Mouse (Mus musculus) MEL (cell line): ENCODE data around the gene Evpl. TPM values are rescaled to one million over a fixed set of nuclear protein-coding genes. Genes with fewer than 3 reads are reported as not detected.

Experiments
- DNase-seq: peaks from one replicate; pipeline ENCODE4 v3.0.0; 2011; ENCODE audit warnings: low read depth, low spot score
- H3K27ac ChIP-seq: 2 replicates; pipeline ENCODE4 v1.5.1; 2012; ENCODE audit warnings: low read depth, mild to moderate bottlenecking, control low read depth, low read length, moderate library complexity; ENCODE audit not compliant: control insufficient read depth
- H3K27me3 ChIP-seq, 2 experiments: fragments of 150-350 bp in 1 of 2; sonication (generic) in 1 of 2; 2 replicates each; pipeline ENCODE4 v1.6.1; 2012; ENCODE audit warnings: low read length in 2 of 2, mild to moderate bottlenecking in 2 of 2, improper control_type of control experiment in 1 of 2, moderate library complexity in 1 of 2; ENCODE audit not compliant: insufficient read depth in 2 of 2, control insufficient read depth in 1 of 2
- H3K36me3 ChIP-seq, 2 experiments: 2 replicates each; pipeline ENCODE4 v1.6.1; 2012 to 2014; ENCODE audit warnings: low read length in 2 of 2, improper control_type of control experiment in 1 of 2, inconsistent platforms in 1 of 2, mild to moderate bottlenecking in 1 of 2; ENCODE audit not compliant: insufficient read depth in 2 of 2, control insufficient read depth in 1 of 2
- H3K4me1 ChIP-seq, 2 experiments: fragments of 150-350 bp in 1 of 2; sonication (generic) in 1 of 2; 2 replicates each; pipeline ENCODE4 v1.6.1; 2012; ENCODE audit warnings: low read length in 2 of 2, improper control_type of control experiment in 1 of 2, mild to moderate bottlenecking in 1 of 2; ENCODE audit not compliant: insufficient read depth in 2 of 2, control insufficient read depth in 1 of 2
- H3K4me3 ChIP-seq, 2 experiments: fragments of 150-350 bp in 1 of 2; sonication (generic) in 1 of 2; 2 replicates each; pipeline ENCODE4 v1.5.1; 2012; ENCODE audit warnings: low read depth in 2 of 2, low read length in 2 of 2, mild to moderate bottlenecking in 2 of 2, moderate library complexity in 2 of 2, control low read depth in 1 of 2, improper control_type of control experiment in 1 of 2; ENCODE audit not compliant: control insufficient read depth in 1 of 2, insufficient read depth in 1 of 2
- H3K79me2 ChIP-seq: 2 replicates; pipeline ENCODE4 v1.6.1; 2012; ENCODE audit warnings: mild to moderate bottlenecking, low read length, moderate library complexity; ENCODE audit not compliant: control insufficient read depth, poor library complexity, insufficient read depth
- H3K9ac ChIP-seq: 2 replicates; pipeline ENCODE4 v1.6.1; 2012; ENCODE audit warnings: low read depth, mild to moderate bottlenecking, control low read depth, low read length, moderate library complexity; ENCODE audit not compliant: control insufficient read depth, poor library complexity, severe bottlenecking
- H3K9me3 ChIP-seq: fragments of 150-350 bp; sonication (generic); replicated peaks from 2 replicates; pipeline ENCODE4 v1.6.1; 2012; ENCODE audit warnings: mild to moderate bottlenecking, low read length, improper control_type of control experiment, moderate library complexity; ENCODE audit not compliant: insufficient read depth
- E2F4 ChIP-seq: IDR thresholded peaks from 2 replicates; pipeline ENCODE4 v1.6.1; 2011; ENCODE audit warnings: low read depth, low read length, improper control_type of control experiment, borderline replicate concordance
- GATA1 ChIP-seq: IDR thresholded peaks from 2 replicates; pipeline ENCODE4 v1.6.1; 2011; ENCODE audit warnings: low read depth, low read length, improper control_type of control experiment
- HCFC1 ChIP-seq: IDR thresholded peaks from 2 replicates; pipeline ENCODE4 v1.6.1; 2012; ENCODE audit warnings: low read depth, mild to moderate bottlenecking, inconsistent platforms, low read length, improper control_type of control experiment, moderate library complexity
- JUND ChIP-seq: IDR thresholded peaks from 2 replicates; pipeline ENCODE4 v1.6.1; 2011; ENCODE audit warnings: low read depth, mild to moderate bottlenecking, improper control_type of control experiment, low read length
- MXI1 ChIP-seq: IDR thresholded peaks from 2 replicates; pipeline ENCODE4 v1.6.1; 2011; ENCODE audit warnings: mild to moderate bottlenecking, low read depth, low read length, improper control_type of control experiment
- MYB ChIP-seq: IDR thresholded peaks from 2 replicates; pipeline ENCODE4 v1.6.1; 2011; ENCODE audit warnings: mild to moderate bottlenecking, low read depth, low read length, improper control_type of control experiment
- MYC ChIP-seq: IDR thresholded peaks from 2 replicates; pipeline ENCODE4 v1.6.1; 2011; ENCODE audit warnings: low read depth, mild to moderate bottlenecking, low read length, improper control_type of control experiment, moderate library complexity
- NELFE ChIP-seq: IDR thresholded peaks from 2 replicates; pipeline ENCODE4 v1.6.1; 2011; ENCODE audit warnings: low read depth, low read length, improper control_type of control experiment
- NRF1 ChIP-seq: IDR thresholded peaks from 2 replicates; pipeline ENCODE4 v1.6.1; 2014; ENCODE audit warnings: low read depth, mild to moderate bottlenecking, inconsistent platforms, low read length, improper control_type of control experiment, moderate library complexity; ENCODE audit not compliant: poor library complexity, insufficient read depth, severe bottlenecking
- POLR2A ChIP-seq, 2 experiments: IDR thresholded peaks; 2 replicates each; pipeline ENCODE4 v1.6.1; 2011 to 2012; ENCODE audit warnings: low read length in 2 of 2, mild to moderate bottlenecking in 2 of 2, control low read depth in 1 of 2, improper control_type of control experiment in 1 of 2, low read depth in 1 of 2, moderate library complexity in 1 of 2; ENCODE audit not compliant: control insufficient read depth in 1 of 2, insufficient read depth in 1 of 2, poor library complexity in 1 of 2
- POLR2AphosphoS2 ChIP-seq: IDR thresholded peaks from 2 replicates; pipeline ENCODE4 v1.6.1; 2011; ENCODE audit warnings: low read length, improper control_type of control experiment
- RAD21 ChIP-seq: IDR thresholded peaks from 2 replicates; pipeline ENCODE4 v1.6.1; 2011; ENCODE audit warnings: mild to moderate bottlenecking, low read depth, low read length, improper control_type of control experiment
- SIN3A ChIP-seq: IDR thresholded peaks from 2 replicates; pipeline ENCODE4 v1.6.1; 2012; ENCODE audit warnings: low read length, improper control_type of control experiment, inconsistent platforms
- TCF12 ChIP-seq: IDR thresholded peaks from 2 replicates; pipeline ENCODE4 v1.6.1; 2014; ENCODE audit warnings: low read depth, mild to moderate bottlenecking, inconsistent platforms, low read length, improper control_type of control experiment, moderate library complexity
- UBTF ChIP-seq: IDR thresholded peaks from 2 replicates; pipeline ENCODE4 v1.6.1; 2012; ENCODE audit warnings: low read depth, mild to moderate bottlenecking, inconsistent platforms, low read length, improper control_type of control experiment, moderate library complexity, borderline replicate concordance; ENCODE audit not compliant: insufficient read depth
- USF2 ChIP-seq, 2 experiments: IDR thresholded peaks; 2 replicates each; pipeline ENCODE4 v1.6.1; 2011 to 2012; ENCODE audit warnings: improper control_type of control experiment in 2 of 2, low read length in 2 of 2, borderline replicate concordance in 1 of 2, inconsistent platforms in 1 of 2, low read depth in 1 of 2, mild to moderate bottlenecking in 1 of 2; ENCODE audit not compliant: insufficient read depth in 1 of 2
- ZC3H11A ChIP-seq: IDR thresholded peaks from 2 replicates; pipeline ENCODE4 v1.6.1; 2012; ENCODE audit warnings: low read depth, mild to moderate bottlenecking, inconsistent platforms, low read length, improper control_type of control experiment
- ZMIZ1 ChIP-seq: IDR thresholded peaks from 2 replicates; pipeline ENCODE4 v1.6.1; 2012; ENCODE audit warnings: low read depth, mild to moderate bottlenecking, inconsistent platforms, low read length, improper control_type of control experiment, moderate library complexity
- ZNF384 ChIP-seq: IDR thresholded peaks from 2 replicates; pipeline ENCODE4 v1.6.1; 2012; ENCODE audit warnings: low read depth, mild to moderate bottlenecking, inconsistent platforms, low read length, improper control_type of control experiment
- polyA plus RNA-seq, 2 experiments: library from polyadenylated mRNA; stranded (reverse) in 1 of 2; unstranded in 1 of 2; fragments of >175 nt in 1 of 2; fragments of >200 nt in 1 of 2; gene quantifications; 2 replicates each; pipeline versions ENCODE4 v1.2.1 to v1.2.4; 2012; ENCODE audit warnings: low replicate concordance in 2 of 2, low read depth in 1 of 2; ENCODE audit not compliant: insufficient read length in 2 of 2, insufficient read depth in 1 of 2, missing spikeins in 1 of 2
- total RNA-seq: library from RNA; depleted of rRNA; stranded (reverse); fragments of 300-350 nt; gene quantifications from 2 replicates; pipeline ENCODE4 v1.2.3, GENCODE M21; 2012

The Evpl gene
- total and polyA plus RNA-seq, 3 experiments, result 0.39 to 0.78 TPM; not detected in 1

DNA sequence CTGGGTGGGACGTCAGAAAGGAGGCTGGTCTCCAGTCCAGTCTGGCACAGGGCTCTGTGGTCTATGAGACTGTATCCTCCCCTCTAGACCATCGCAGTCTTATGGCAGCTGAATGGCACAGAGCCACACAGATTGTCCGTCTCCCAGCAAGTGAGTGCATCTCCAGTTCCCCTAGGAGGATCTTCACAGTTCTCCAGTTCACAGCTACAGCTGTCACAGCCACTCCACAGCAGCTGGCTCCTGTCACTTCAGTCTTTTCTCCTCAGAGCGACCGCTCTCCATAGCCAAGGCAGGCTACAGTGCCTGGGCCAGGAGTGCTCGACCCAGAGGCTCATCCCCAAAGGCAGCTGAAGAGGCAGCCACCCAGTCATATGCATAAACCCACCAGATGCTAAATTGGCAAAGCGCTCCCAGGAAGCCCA is 47.9 kb upstream of the Evpl start:
- no peaks in the 10 kb centered on the region for H3K36me3 ChIP-seq
- no peaks in the 10 kb centered on the region for H3K79me2 ChIP-seq
- DNase-seq, result no peak
- no peak overlapping the region for H3K27ac ChIP-seq
- H3K9me3 ChIP-seq, result no peaks in the 10 kb centered on the region
- H3K4me3 ChIP-seq, result no peak overlapping the region
- TF ChIP-seq POLR2AphosphoS2 (0 out of 2 replicates have a peak, but pooled peaks have one; percentile 5), USF2 (IDR thresholded peaks at IDR 0.05; ENCODE audit: borderline replicate concordance in 1 of 2, insufficient read depth in 1 of 2, low read depth in 1 of 2, low read length in 2 of 2) (no peak)
- H3K27me3 ChIP-seq, result no peaks in the 10 kb centered on the region
- H3K4me1 ChIP-seq, result no peaks in the 10 kb centered on the region
- H3K9ac ChIP-seq, result no peak overlapping the region

DNA sequence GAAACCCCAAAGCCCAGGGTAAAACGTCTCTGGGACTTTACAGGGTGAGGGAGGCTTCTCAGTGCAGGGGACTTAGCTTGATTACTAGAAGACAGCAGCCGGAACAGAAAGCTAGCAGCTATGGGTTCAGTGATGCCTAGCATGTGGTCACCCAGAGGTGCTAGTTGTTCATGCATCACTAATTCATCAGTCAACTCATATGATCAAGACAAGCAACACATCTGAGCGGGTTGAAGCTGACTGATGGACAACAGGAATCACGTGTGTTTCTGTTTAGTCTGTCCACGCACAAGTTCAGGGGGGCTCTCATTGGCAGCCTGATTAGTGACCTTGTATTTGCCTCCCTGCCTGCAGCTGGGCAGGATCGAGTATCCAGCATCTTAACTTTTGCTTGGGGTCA is 46.1 kb upstream of the Evpl start:
- Histone ChIP-seq H3K4me3 (no peak overlapping the region), H3K9ac (no peak overlapping the region), H3K27me3 (no peaks in the 10 kb centered on the region), H3K79me2 (no peaks in the 10 kb centered on the region), H3K4me1 (no peaks in the 10 kb centered on the region), H3K9me3 (no peaks in the 10 kb centered on the region), H3K36me3 (no peaks in the 10 kb centered on the region), H3K27ac (no peak overlapping the region)
- no peak for TF ChIP-seq MYC
- 0 out of 2 replicates have a peak, but pooled peaks have one; percentile 19 for TF ChIP-seq POLR2AphosphoS2
- TF ChIP-seq ZC3H11A, result no peak
- no peak for DNase-seq

DNA sequence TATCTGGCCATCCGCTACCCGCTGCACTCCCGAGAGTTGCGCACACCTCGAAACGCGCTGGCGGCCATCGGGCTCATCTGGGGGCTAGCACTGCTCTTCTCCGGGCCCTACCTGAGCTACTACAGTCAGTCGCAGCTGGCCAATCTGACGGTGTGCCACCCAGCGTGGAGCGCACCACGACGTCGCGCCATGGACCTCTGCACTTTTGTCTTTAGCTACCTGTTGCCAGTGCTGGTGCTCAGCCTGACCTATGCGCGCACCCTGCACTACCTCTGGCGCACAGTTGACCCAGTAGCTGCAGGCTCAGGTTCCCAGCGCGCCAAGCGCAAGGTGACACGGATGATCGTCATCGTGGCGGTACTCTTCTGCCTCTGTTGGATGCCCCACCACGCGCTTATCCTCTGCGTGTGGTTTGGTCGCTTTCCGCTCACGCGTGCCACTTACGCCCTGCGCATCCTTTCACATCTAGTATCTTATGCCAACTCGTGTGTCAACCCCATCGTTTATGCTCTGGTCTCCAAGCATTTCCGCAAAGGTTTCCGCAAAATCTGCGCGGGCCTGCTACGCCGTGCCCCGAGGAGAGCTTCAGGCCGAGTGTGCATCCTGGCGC is 45.1 kb upstream of the Evpl start:
- TF ChIP-seq POLR2A (IDR thresholded peaks at IDR 0.05; ENCODE audit: control insufficient read depth in 1 of 2, insufficient read depth in 1 of 2, low read depth in 1 of 2, low read length in 2 of 2, poor library complexity in 1 of 2) (no peak), UBTF (no peak), HCFC1 (no peak), MYB (no peak), NRF1 (no peak), SIN3A (no peak), ZNF384 (no peak), RAD21 (no peak), E2F4 (no peak), JUND (no peak), TCF12 (no peak), ZMIZ1 (no peak), NELFE (no peak), ZC3H11A (no peak), POLR2AphosphoS2 (no peak), GATA1 (no peak), MYC (no peak), MXI1 (no peak)
- H3K79me2 ChIP-seq, result no peaks in the 10 kb centered on the region
- H3K36me3 ChIP-seq, result no peaks in the 10 kb centered on the region
- H3K27ac ChIP-seq, result no peak overlapping the region
- H3K9me3 ChIP-seq, result no peaks in the 10 kb centered on the region
- no peak overlapping the region for H3K9ac ChIP-seq
- no peak overlapping the region for H3K4me3 ChIP-seq
- H3K27me3 ChIP-seq, result no peaks in the 10 kb centered on the region
- no peaks in the 10 kb centered on the region for H3K4me1 ChIP-seq
- DNase-seq, result no peak
